Mouse (Mus musculus): ENCODE results near the gene Tcp11l1.

- TF ChIP-seq CTCF (IDR thresholded peaks at IDR 0.05; ENCODE audit: borderline replicate concordance, insufficient read depth, low read length) (no peak), POLR2A (IDR thresholded peaks at IDR 0.05; ENCODE audit: low read depth, low read length) (no peak)
These were observed 20.1 kb upstream of the Tcp11l1 start for GRCm38 (mm10) chr2:104732033-104732444.
